Mouse (Mus musculus): ENCODE results near the gene Pde4b. TPM values are rescaled to one million over a fixed set of nuclear protein-coding genes. Genes with fewer than 3 reads are reported as not detected.
A peak's percentile ranks its signal among the peaks of the same experiment; 100 is the strongest.

Pde4b gene
- total and polyA plus RNA-seq, 2 experiments from 2014 or later = 49.7 to 76.2 TPM

DNA sequence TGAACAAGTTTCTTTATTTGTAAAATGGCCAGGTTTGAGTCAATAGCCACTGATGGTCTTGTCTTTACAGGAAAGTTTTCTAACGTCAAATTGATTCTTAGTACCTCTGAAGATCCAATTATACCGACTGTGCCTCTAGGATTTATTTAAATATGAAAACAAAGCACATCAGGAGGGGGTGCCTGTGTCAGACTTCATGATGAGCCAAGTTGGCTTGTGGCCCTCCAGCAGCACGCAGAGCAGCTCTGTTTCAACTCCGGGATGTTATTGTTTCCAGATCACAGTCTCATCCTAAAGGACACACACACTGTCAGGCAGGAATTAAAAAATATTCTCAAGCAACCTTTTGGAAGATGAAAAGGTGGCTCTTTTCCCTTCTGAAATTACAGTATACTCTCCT is 326.5 kb downstream of the Pde4b start:
- Histone ChIP-seq H3K9me3 (ENCODE audit: low read length) (no peaks in the 10 kb centered on the region), H3K27me3 (ENCODE audit: insufficient read depth, low read length) (no peaks in the 10 kb centered on the region), H3K36me3 (ENCODE audit: insufficient read depth) (no peaks in the 10 kb centered on the region), H3K4me3 (ENCODE audit: low read depth, low read length) (no peak overlapping the region), H3K27ac (ENCODE audit: low read depth, low read length) (no peak overlapping the region), H3K9ac (no peak overlapping the region), H3K4me2 (ENCODE audit: low read depth) (no peak overlapping the region), H3K4me1 (ENCODE audit: insufficient read depth) (0 out of 2 replicates have a peak, but pooled peaks cover 6% of the 10 kb centered on the region)
- 11% methylated on average over 4 of the region's 4 CpGs for WGBS
- no peak for TF ChIP-seq CTCF (IDR thresholded peaks at IDR 0.05; ENCODE audit: low read depth)
- DNase-seq = peak; percentile 56
- ATAC-seq = peak; percentile 72

DNA sequence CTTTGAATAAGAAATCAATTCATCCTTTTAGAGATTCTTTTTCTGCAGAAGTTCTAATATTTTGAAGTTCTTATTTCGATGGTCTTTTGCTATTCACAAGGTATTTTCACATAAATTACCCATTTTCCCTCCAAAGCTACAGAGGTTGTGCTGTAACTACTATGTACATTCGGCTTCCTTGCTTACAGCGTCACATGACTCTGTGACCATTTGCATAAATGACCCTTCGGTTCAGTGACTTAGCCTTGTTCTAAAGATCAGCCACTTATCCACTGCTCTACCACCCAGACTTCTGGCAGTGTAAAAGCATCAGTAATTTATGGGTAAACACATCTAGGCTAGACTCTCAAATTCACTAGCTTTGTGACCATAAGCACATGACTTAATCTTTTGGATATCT is 327.3 kb downstream of the Pde4b start:
- H3K9me3 ChIP-seq (ENCODE audit: low read length) = no peaks in the 10 kb centered on the region
- no peak for TF ChIP-seq CTCF (IDR thresholded peaks at IDR 0.05; ENCODE audit: low read depth)
- WGBS = 61% methylated on average over 4 of the region's 4 CpGs
- H3K27ac ChIP-seq (ENCODE audit: low read depth, low read length) = no peak overlapping the region
- no peak overlapping the region for H3K4me3 ChIP-seq (ENCODE audit: low read depth, low read length)
- no peaks in the 10 kb centered on the region for H3K36me3 ChIP-seq (ENCODE audit: insufficient read depth)
- no peak overlapping the region for H3K9ac ChIP-seq
- ATAC-seq (no peak), DNase-seq (no peak)
- H3K4me2 ChIP-seq (ENCODE audit: low read depth) = no peak overlapping the region
- no peaks in the 10 kb centered on the region for H3K27me3 ChIP-seq (ENCODE audit: insufficient read depth, low read length)
- 0 out of 2 replicates have a peak, but pooled peaks cover 6% of the 10 kb centered on the region for H3K4me1 ChIP-seq (ENCODE audit: insufficient read depth)

DNA sequence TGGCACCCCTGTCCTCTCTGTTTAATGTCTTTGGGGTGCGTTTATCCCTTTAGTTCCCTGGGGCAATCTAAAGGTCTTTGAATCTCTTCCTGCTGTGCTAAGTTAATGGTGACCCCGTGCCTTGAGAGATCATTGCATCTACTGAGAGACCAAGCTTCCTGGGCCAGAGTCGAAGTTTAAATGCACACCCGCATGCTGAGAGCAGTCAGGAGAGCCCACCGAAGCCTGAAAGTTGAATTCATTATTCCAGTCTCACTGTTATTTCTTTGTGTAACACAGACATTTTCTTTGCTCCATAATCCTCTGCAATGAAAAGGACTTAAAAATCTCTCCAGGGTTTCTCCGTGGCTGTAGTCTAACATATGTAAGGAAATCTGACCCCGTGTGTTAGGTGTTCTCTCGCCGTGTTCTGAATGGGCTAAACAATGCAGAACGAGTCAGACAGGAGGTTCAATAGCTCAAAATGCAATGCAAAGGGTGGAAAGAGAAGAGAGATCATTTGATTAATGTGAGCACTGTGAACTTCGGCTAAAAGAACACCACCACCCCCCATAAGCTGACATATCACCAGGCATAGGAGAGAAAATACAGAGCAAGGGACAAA is 333.6 kb downstream of the Pde4b start:
- ATAC-seq (peak; percentile 72; the same call in 1 of the 2 replicates), DNase-seq (no peak)
- Histone ChIP-seq H3K4me2 (ENCODE audit: low read depth) (peak overlapping the region; percentile 60), H3K27ac (ENCODE audit: low read depth, low read length) (peak overlapping the region; percentile 72), H3K9ac (peak overlapping the region; percentile 51), H3K27me3 (ENCODE audit: insufficient read depth, low read length) (no peaks in the 10 kb centered on the region), H3K36me3 (ENCODE audit: insufficient read depth) (no peaks in the 10 kb centered on the region), H3K4me3 (ENCODE audit: low read depth, low read length) (peak overlapping the region; percentile 40), H3K4me1 (ENCODE audit: insufficient read depth) (no peaks in the 10 kb centered on the region), H3K9me3 (ENCODE audit: low read length) (no peaks in the 10 kb centered on the region)
- TF ChIP-seq CTCF (IDR thresholded peaks at IDR 0.05; ENCODE audit: low read depth) = no peak
- WGBS = 7% methylated on average over 11 of the region's 11 CpGs

DNA sequence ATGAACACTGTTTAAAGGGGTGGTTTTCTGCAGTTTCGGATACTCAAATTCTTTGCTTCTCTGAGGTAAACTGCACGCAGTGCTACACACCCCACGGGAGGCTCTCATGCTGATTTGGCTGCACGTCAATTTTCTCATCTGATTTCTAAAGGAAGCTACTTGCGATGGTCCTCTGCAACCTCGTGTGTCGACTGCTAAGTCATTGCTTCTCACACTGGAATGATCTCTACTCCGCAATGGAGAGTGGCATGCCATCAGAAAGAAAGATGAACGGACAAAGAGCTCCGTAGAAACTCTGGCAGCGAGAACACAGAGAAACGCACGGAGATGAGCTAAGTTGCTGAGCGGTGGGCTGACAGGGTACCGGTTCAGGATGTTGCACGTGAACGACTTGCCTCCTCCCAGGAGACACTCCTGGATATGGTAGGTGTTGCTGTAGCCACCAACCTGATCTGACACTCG is 334.1 kb downstream of the Pde4b start:
- DNase-seq = peak; percentile 77
- Histone ChIP-seq H3K27me3 (ENCODE audit: insufficient read depth, low read length) (no peaks in the 10 kb centered on the region), H3K4me2 (ENCODE audit: low read depth) (peak overlapping the region; percentile 60), H3K36me3 (ENCODE audit: insufficient read depth) (no peaks in the 10 kb centered on the region), H3K9ac (peak overlapping the region; percentile 51), H3K27ac (ENCODE audit: low read depth, low read length) (peak overlapping the region; percentile 72), H3K4me3 (ENCODE audit: low read depth, low read length) (peak overlapping the region; percentile 40), H3K4me1 (ENCODE audit: insufficient read depth) (no peaks in the 10 kb centered on the region), H3K9me3 (ENCODE audit: low read length) (no peaks in the 10 kb centered on the region)
- ATAC-seq = peak; percentile 86
- no peak for TF ChIP-seq CTCF (IDR thresholded peaks at IDR 0.05; ENCODE audit: low read depth)
- WGBS = 13% methylated on average over 18 of the region's 18 CpGs

DNA sequence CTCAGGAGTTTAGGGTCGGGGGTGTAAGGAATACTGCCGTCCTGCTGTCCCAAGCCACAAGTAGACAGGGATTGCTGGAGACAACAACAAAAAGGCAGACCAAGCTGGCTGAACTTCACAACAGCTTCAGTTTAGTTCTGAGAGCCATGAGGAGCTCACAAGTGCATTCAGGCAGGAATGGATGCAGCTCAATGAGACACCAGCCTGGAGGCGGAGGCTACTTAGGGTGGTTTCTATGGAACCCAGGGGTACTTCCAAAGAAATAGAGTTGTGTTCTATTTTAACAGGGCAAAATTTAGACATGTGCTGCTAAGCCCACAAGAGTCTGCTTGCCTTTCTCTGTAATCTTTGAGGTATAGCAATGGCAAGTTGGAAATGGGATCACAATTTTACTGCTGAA is 336.8 kb downstream of the Pde4b start:
- 87% methylated on average over 3 of the region's 3 CpGs for WGBS
- ATAC-seq = no peak
- TF ChIP-seq CTCF (IDR thresholded peaks at IDR 0.05; ENCODE audit: low read depth) = no peak

DNA sequence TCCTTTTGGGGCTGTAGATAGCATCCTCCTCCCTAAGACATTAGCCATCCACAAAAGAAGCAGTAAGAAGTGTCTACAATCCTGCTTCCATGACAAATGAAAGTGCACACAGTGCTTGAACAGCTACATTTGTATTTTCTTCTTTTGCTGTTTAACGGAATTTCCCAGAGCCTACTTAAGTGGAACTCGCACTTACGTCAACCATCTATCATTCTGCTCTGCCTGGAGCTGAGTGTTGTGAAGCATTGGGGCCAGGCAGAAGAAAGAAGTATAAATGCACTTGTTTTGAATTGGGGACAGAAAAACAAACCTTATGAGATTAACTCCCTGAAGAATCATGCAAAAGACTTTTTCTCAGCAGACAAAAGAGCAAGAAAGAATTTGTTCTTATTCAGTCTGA is 338.1 kb downstream of the Pde4b start:
- H3K9ac ChIP-seq = no peak overlapping the region
- no peaks in the 10 kb centered on the region for H3K36me3 ChIP-seq (ENCODE audit: insufficient read depth)
- H3K27ac ChIP-seq (ENCODE audit: low read depth, low read length) = no peak overlapping the region
- no peak for DNase-seq
- no peaks in the 10 kb centered on the region for H3K9me3 ChIP-seq (ENCODE audit: low read length)
- 66% methylated on average over 3 of the region's 3 CpGs for WGBS
- no peaks in the 10 kb centered on the region for H3K27me3 ChIP-seq (ENCODE audit: insufficient read depth, low read length)
- H3K4me2 ChIP-seq (ENCODE audit: low read depth) = no peak overlapping the region
- TF ChIP-seq CTCF (IDR thresholded peaks at IDR 0.05; ENCODE audit: low read depth) = no peak
- ATAC-seq = no peak
- no peaks in the 10 kb centered on the region for H3K4me1 ChIP-seq (ENCODE audit: insufficient read depth)
- H3K4me3 ChIP-seq (ENCODE audit: low read depth, low read length) = no peak overlapping the region

More for the DNA sequence above, 336.8 kb downstream of the Pde4b start:
- Histone ChIP-seq H3K27ac (ENCODE audit: low read depth, low read length) (no peak overlapping the region), H3K4me3 (ENCODE audit: low read depth, low read length) (no peak overlapping the region), H3K27me3 (ENCODE audit: insufficient read depth, low read length) (no peaks in the 10 kb centered on the region), H3K9me3 (ENCODE audit: low read length) (no peaks in the 10 kb centered on the region), H3K36me3 (ENCODE audit: insufficient read depth) (no peaks in the 10 kb centered on the region), H3K4me2 (ENCODE audit: low read depth) (no peak overlapping the region), H3K4me1 (ENCODE audit: insufficient read depth) (no peaks in the 10 kb centered on the region), H3K9ac (no peak overlapping the region)
- DNase-seq = no peak

DNA sequence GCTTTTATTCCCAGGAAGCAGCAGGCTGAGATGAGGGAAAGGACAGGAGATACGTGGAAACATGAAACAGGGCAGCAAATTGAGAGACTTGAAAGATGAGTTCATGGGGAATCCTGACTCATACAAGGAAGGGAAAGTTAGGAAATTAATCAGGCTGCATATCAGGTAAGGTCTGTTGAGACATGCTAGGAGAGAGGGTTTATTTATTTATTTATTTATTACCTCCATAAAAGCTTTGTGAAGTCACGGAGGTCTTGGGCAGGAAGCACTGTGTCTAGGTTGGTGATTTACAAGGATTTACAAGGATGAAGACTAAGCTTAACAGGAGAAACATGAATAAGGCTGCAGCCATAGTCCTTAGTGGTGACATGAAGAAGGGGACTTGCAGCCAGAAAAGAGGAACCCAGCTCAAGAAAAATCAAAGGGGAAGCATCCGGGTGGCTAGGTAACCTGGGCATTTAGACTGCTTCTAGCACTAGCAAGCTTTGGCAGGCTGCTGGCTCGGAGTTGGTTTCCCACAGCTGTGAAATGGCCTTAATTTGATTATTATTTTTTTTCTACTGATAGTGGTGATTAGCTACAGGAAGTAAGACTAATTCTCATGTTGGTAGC is 342.5 kb downstream of the Pde4b start:
- H3K4me1 ChIP-seq (ENCODE audit: insufficient read depth) = peaks cover 12% of the 10 kb centered on the region; the same call in 1 of the 2 replicates
- ATAC-seq (no peak), DNase-seq (no peak)
- no peak for TF ChIP-seq CTCF (IDR thresholded peaks at IDR 0.05; ENCODE audit: low read depth)
- no peaks in the 10 kb centered on the region for H3K36me3 ChIP-seq (ENCODE audit: insufficient read depth)
- 71% methylated on average over 4 of the region's 4 CpGs for WGBS
- H3K27me3 ChIP-seq (ENCODE audit: insufficient read depth, low read length) = no peaks in the 10 kb centered on the region
- no peak overlapping the region for H3K9ac ChIP-seq
- no peaks in the 10 kb centered on the region for H3K9me3 ChIP-seq (ENCODE audit: low read length)
- no peak overlapping the region for H3K4me3 ChIP-seq (ENCODE audit: low read depth, low read length)
- no peak overlapping the region for H3K4me2 ChIP-seq (ENCODE audit: low read depth)
- no peak overlapping the region for H3K27ac ChIP-seq (ENCODE audit: low read depth, low read length)
